Mouse (Mus musculus): ENCODE data around the gene Cep44. TPM values are rescaled to one million over a fixed set of nuclear protein-coding genes. Genes with fewer than 3 reads are reported as not detected.

Gene Cep44
- polyA plus RNA-seq, 1 experiment from 2014 or later, result 21.9 TPM

Small RNA genes lying within 50 kb of the gene (microRNA-seq; reads per million reads assigned to microRNA genes)
- gene Gm25992, result not detected

Other genes starting within 250 kb of the Cep44 start
- gene Fbxo8, start within 50 bp of the Cep44 start, polyA plus RNA-seq (2015; fragmentation: Nextera tagmentation; extraction: Ambion mirVana), result 42.7 TPM in 2 replicates

Measured in heart, embryonic 13.5 days (tissue).